Mouse (Mus musculus) spleen, embryonic (tissue): ENCODE measurements around the gene Nomo1.

Source experiments
- CTCF ChIA-PET: fragments of 350-600 bp; sonication (Branson Sonifier 250); formaldehyde crosslinking; loops from one replicate; lab custom pipeline; 2022; lab: Charles Lee

Gene Nomo1

GRCm38 (mm10) chr7:46100563-46100962 lies 67.1 kb downstream of the Nomo1 start, which contains the start of gene Kcnj11:
Gene Kcnj11 (minus strand): TSS chr7:46100764.
- CTCF ChIA-PET = no interaction called here

- CTCF ChIA-PET = no interaction called here
Observed at GRCm38 (mm10) chr7:46103075-46103591, 69.6 kb downstream of the Nomo1 start.

GRCm38 (mm10) chr7:46103771-46104170 lies 70.3 kb downstream of the Nomo1 start:
- CTCF ChIA-PET = no interaction called here

- CTCF ChIA-PET = no interaction called here
Observed at GRCm38 (mm10) chr7:46104256-46104915, 70.9 kb downstream of the Nomo1 start.

GRCm38 (mm10) chr7:46105484-46105883 lies 72.0 kb downstream of the Nomo1 start:
- CTCF ChIA-PET = no interaction called here

- CTCF ChIA-PET = no interaction called here
Observed at GRCm38 (mm10) chr7:46110079-46110478, 76.6 kb downstream of the Nomo1 start.

GRCm38 (mm10) chr7:46111212-46111817 lies 77.8 kb downstream of the Nomo1 start:
- CTCF ChIA-PET = no interaction called here

- CTCF ChIA-PET = no interaction called here
Observed at GRCm38 (mm10) chr7:46111938-46112337, 78.4 kb downstream of the Nomo1 start.

- CTCF ChIA-PET = no interaction called here
Observed at GRCm38 (mm10) chr7:46113435-46113834, 79.9 kb downstream of the Nomo1 start.

GRCm38 (mm10) chr7:46116118-46116581 lies 82.7 kb downstream of the Nomo1 start:
- CTCF ChIA-PET = no interaction called here

- CTCF ChIA-PET = no interaction called here
Observed at GRCm38 (mm10) chr7:46117035-46117434, 83.5 kb downstream of the Nomo1 start.

GRCm38 (mm10) chr7:46122964-46123363 lies 89.5 kb downstream of the Nomo1 start:
- CTCF ChIA-PET = no interaction called here

- CTCF ChIA-PET = no interaction called here
Observed at GRCm38 (mm10) chr7:46124460-46124859, 91.0 kb downstream of the Nomo1 start.

- CTCF ChIA-PET = no interaction called here
Observed at GRCm38 (mm10) chr7:46125340-46125739, 91.8 kb downstream of the Nomo1 start.

- CTCF ChIA-PET = no interaction called here
Observed at GRCm38 (mm10) chr7:46128196-46128595, 94.7 kb downstream of the Nomo1 start.

- CTCF ChIA-PET = no interaction called here
Observed at GRCm38 (mm10) chr7:46129463-46130179, 96.1 kb downstream of the Nomo1 start.

GRCm38 (mm10) chr7:46130723-46131122 lies 97.2 kb downstream of the Nomo1 start:
- CTCF ChIA-PET = no interaction called here

GRCm38 (mm10) chr7:46131266-46131665 lies 97.8 kb downstream of the Nomo1 start:
- CTCF ChIA-PET = no interaction called here

- CTCF ChIA-PET = no interaction called here
Observed at GRCm38 (mm10) chr7:46131806-46132205, 98.3 kb downstream of the Nomo1 start.

GRCm38 (mm10) chr7:46132229-46132628 lies 98.7 kb downstream of the Nomo1 start:
- CTCF ChIA-PET = no interaction called here
